Mouse (Mus musculus) lung, adult 2 months (tissue): ENCODE data around the gene Tfcp2.

Experiments used
- CTCF ChIP-seq: fragments of 200-500 bp; IDR thresholded peaks from 2 replicates; pipeline ENCODE4 v1.5.1; 2011; ENCODE audit warnings: mild to moderate bottlenecking, low read length, control low read depth; ENCODE audit not compliant: insufficient read depth
- POLR2A ChIP-seq: fragments of 200-500 bp; IDR thresholded peaks from 2 replicates; pipeline ENCODE4 v1.6.1; 2011; ENCODE audit warnings: low read depth, mild to moderate bottlenecking, control low read depth, low read length, borderline replicate concordance; ENCODE audit errors: extremely low read depth

GRCm38 (mm10) chr15:100461646-100462045 is 90.2 kb downstream of the Tfcp2 start:
- no peak for TF ChIP-seq CTCF
- TF ChIP-seq POLR2A, result no peak
